Mouse (Mus musculus): ENCODE measurements around the gene Col2a1.

DNA sequence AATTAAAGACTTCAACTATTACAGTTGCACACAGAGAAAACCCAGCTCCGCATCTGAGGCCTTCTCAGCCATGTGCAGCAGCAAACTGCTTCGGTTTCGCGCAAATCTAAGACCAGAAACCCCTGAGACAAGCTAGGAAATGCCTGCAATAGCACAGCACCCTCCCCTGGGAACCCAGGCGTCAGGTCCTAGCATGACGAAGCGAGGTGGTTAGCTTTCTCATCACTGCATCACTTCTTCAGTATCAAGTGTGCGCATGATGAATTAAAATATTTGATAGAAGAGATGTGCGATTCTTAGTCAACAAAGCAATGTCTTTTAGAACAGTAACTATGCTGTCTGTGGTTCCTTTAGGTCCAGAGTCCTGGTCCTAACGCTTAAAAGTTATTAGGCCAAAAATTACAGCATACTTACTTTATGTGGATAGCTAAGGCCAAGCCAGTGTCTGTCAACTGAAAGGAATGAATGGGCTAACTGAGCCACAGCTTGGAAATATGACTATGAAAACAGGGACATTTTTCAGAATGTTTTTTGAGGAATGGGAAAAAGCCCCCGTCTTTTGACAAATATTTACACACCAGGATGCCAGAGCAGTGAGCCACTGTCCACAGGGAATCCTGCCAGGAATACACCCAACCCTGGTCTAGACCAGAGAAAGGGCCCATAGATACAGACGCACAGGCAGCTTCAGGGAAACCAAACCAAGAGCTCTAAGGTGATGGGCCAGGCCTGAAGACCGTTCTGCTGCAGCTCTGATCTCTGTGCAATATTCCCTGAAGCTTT, 44.6 kb upstream of the Col2a1 start:
- TF ChIP-seq CTCF (IDR thresholded peaks at IDR 0.05; ENCODE audit: borderline replicate concordance, extremely low read depth, insufficient read depth, insufficient read length): no peak
- TF ChIP-seq POLR2A (IDR thresholded peaks at IDR 0.05; ENCODE audit: borderline replicate concordance, extremely low read depth, insufficient read depth, insufficient read length, poor library complexity, severe bottlenecking): no peak
